Mouse (Mus musculus) heart, postnatal 0 days (tissue): Measurements from ENCODE around the gene Vmn2r44. TPM values are rescaled to one million over a fixed set of nuclear protein-coding genes. Genes with fewer than 3 reads are reported as not detected.
"Not testable (repeated sequence)": the region's sequence is repeated elsewhere in the genome, so short reads cannot be mapped to it uniquely, and the experiment has no call there.

Source experiments
- ATAC-seq: fragments of 200-750 bp; cut with Nextera tagmentation; 2 replicates; pipeline ENCODE4 v1.8.0; 2017; ENCODE audit warnings: low read depth, moderate number of reproducible peaks, moderate library complexity; ENCODE audit not compliant: insufficient read depth
- DNase-seq: peaks from one replicate; pipeline ENCODE4 v3.0.0-alpha.2; 2016; ENCODE audit warnings: low spot score
- H3K27ac ChIP-seq: fragments of 300-500 bp; sonication (generic); 2 replicates; pipeline ENCODE4 v1.5.1; 2014; ENCODE audit warnings: low read depth, mild to moderate bottlenecking
- H3K27me3 ChIP-seq: fragments of 300-500 bp; sonication (generic); 2 replicates; pipeline ENCODE4 v1.6.1; 2014; ENCODE audit warnings: low read length, mixed read lengths; ENCODE audit not compliant: control insufficient read depth, insufficient read depth
- H3K36me3 ChIP-seq: fragments of 300-500 bp; sonication (generic); replicated peaks from 2 replicates; pipeline ENCODE4 v1.6.1; 2014; ENCODE audit warnings: low read length, mixed read lengths; ENCODE audit not compliant: control insufficient read depth, insufficient read depth
- H3K4me1 ChIP-seq: fragments of 300-500 bp; sonication (generic); 2 replicates; pipeline ENCODE4 v1.6.1; 2014; ENCODE audit warnings: antibody characterized with exemption; ENCODE audit not compliant: control insufficient read depth, insufficient read depth
- H3K4me2 ChIP-seq: fragments of 300-500 bp; sonication (generic); 2 replicates; pipeline ENCODE4 v1.6.1; 2014; ENCODE audit warnings: low read depth, mild to moderate bottlenecking, low read length, moderate library complexity
- H3K4me3 ChIP-seq: fragments of 300-500 bp; sonication (generic); 2 replicates; pipeline ENCODE4 v1.5.1; 2014; ENCODE audit warnings: low read depth, low read length
- H3K9ac ChIP-seq: fragments of 300-500 bp; sonication (generic); replicated peaks from 2 replicates; pipeline ENCODE4 v1.6.1; 2014; ENCODE audit warnings: low read depth, low read length, mixed read lengths
- H3K9me3 ChIP-seq: fragments of 300-500 bp; sonication (generic); replicated peaks from 2 replicates; pipeline ENCODE4 v1.6.1; 2016; ENCODE audit warnings: low read length; ENCODE audit not compliant: control insufficient read depth
- WGBS: fragments of 180-500 bp; shearing (Covaris S2); extraction: QIAGEN DNeasy Blood & Tissue Kit; methylation state at CpG from one replicate; pipeline ENCODE4 v1.1.7; 2014; 5-methylcytosine and 5-hydroxymethylcytosine counted together
- polyA plus RNA-seq: library from polyadenylated mRNA; unstranded; fragments of >200 nt; fragmentation: Nextera tagmentation; extraction: Ambion mirVana; gene quantifications from 2 replicates; pipeline ENCODE4 v1.2.1, GENCODE M21; 2015
- total RNA-seq: library from RNA; depleted of rRNA; stranded (reverse); fragments of >200 nt; gene quantifications from 2 replicates; pipeline ENCODE4 v1.2.3, GENCODE M21; 2014; ENCODE audit warnings: low replicate concordance; rRNA removed

Vmn2r44 gene
- not detected in 2 replicates for total RNA-seq
- not detected in 2 replicates for polyA plus RNA-seq

DNA sequence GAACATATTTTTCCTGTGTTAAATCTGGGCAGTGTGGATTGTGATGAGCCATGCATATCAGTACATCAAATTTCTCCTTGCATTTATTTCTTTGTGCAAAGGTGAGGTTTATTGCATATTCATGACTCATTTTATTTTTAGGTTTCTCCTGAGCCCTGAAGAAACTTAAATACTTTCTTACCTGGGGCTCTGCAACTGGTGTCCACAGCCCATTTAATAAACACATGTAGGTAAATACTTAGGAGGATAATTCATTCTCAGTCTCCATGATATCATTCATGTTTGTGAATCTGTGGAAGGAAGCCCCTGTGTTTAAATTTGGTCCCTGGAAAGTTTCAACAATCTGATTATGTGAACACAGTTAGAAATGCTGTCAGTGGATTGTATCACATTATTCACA lies at the start of gene Vmn2r44:
Gene Vmn2r44 (minus strand): TSS at position 101 of the 400 bp plus-strand sequence.
- not testable (repeated sequence) for H3K4me1 ChIP-seq, H3K36me3 ChIP-seq, H3K9ac ChIP-seq, H3K27ac ChIP-seq, ATAC-seq, H3K4me3 ChIP-seq, H3K27me3 ChIP-seq, DNase-seq, H3K4me2 ChIP-seq, H3K9me3 ChIP-seq

- H3K4me3 ChIP-seq, ATAC-seq, DNase-seq, H3K9ac ChIP-seq, H3K27me3 ChIP-seq, H3K4me2 ChIP-seq, H3K27ac ChIP-seq, H3K9me3 ChIP-seq, H3K36me3 ChIP-seq, H3K4me1 ChIP-seq: not testable (repeated sequence)
- 78% methylated on average over 11 of the region's 11 CpGs for WGBS
Measured at GRCm38 (mm10) chr7:8357879-8358278, 25.3 kb downstream of the Vmn2r44 start.

Other genes starting within 250 kb of the Vmn2r44 start
- gene Vmn2r41, start 221.7 kb downstream of the Vmn2r44 start, total RNA-seq, result not detected in 2 replicates
- gene Vmn2r41, start 221.7 kb downstream of the Vmn2r44 start, polyA plus RNA-seq, result not detected in 2 replicates
- not detected in 2 replicates for gene Vmn2r42, start 183.0 kb downstream of the Vmn2r44 start, total RNA-seq
- gene Vmn2r42, start 183.0 kb downstream of the Vmn2r44 start, polyA plus RNA-seq, result not detected in 2 replicates
- not detected in 2 replicates for gene Vmn2r43, start 122.7 kb downstream of the Vmn2r44 start, total RNA-seq
- gene Vmn2r43, start 122.7 kb downstream of the Vmn2r44 start, polyA plus RNA-seq, result not detected in 2 replicates
- gene Vmn2r45, start 105.7 kb upstream of the Vmn2r44 start, total RNA-seq, result not detected in 2 replicates
- gene Vmn2r45, start 105.7 kb upstream of the Vmn2r44 start, polyA plus RNA-seq, result not detected in 2 replicates